Mouse (Mus musculus): ENCODE measurements around the gene Dis3. TPM values are rescaled to one million over a fixed set of nuclear protein-coding genes. Genes with fewer than 3 reads are reported as not detected.
A peak's percentile ranks its signal among the peaks of the same experiment; 100 is the strongest.

The Dis3 gene
- polyA plus RNA-seq (2014; fragmentation: Nextera tagmentation; extraction: Ambion mirVana) = 46.1 and 50.2 TPM in 2 replicates

GRCm38 (mm10) chr14:99099267-99099966 is at the start of gene Dis3, which contains the start of gene Pibf1:
Gene Dis3 (minus strand): TSS chr14:99099770.
Gene Pibf1 (plus strand): TSS chr14:99099424.
- H3K36me3 ChIP-seq (ENCODE audit: control insufficient read depth, insufficient read depth, low read length) = no peaks in the 10 kb centered on the region; the same call in 1 of the 2 replicates
- H3K9me3 ChIP-seq (ENCODE audit: control insufficient read depth, low read length) = no peaks in the 10 kb centered on the region
- peak within 1 kb of the TSS; percentile 78 for H3K4me3 ChIP-seq (ENCODE audit: low read depth, low read length)
- H3K4me1 ChIP-seq (replicated peaks; ENCODE audit: control insufficient read depth, insufficient read depth, low read length) = peaks cover 5% of the 10 kb centered on the region; the same call in 1 of the 2 replicates
- ATAC-seq (replicated peaks; ENCODE audit: low FRiP score) (peak; percentile 100), DNase-seq (ENCODE audit: low spot score) (peak; percentile 99)
- H3K27me3 ChIP-seq (ENCODE audit: control insufficient read depth, insufficient read depth, low read length) = no peaks in the 10 kb centered on the region
- peak within 1 kb of the TSS; percentile 68 for H3K4me2 ChIP-seq (ENCODE audit: low read depth, low read length, severe bottlenecking)
- H3K9ac ChIP-seq (ENCODE audit: low read length) = peak within 1 kb of the TSS; percentile 87
- H3K27ac ChIP-seq (ENCODE audit: low read depth, low read length) = peak within 1 kb of the TSS; percentile 19; the same call in 1 of the 2 replicates
- WGBS = under 1% methylated on average over 73 of the region's 73 CpGs

GRCm38 (mm10) chr14:99146841-99147240 is 47.3 kb upstream of the Dis3 start:
- Histone ChIP-seq H3K4me3 (ENCODE audit: low read depth, low read length) (no peak overlapping the region), H3K27me3 (ENCODE audit: control insufficient read depth, insufficient read depth, low read length) (no peaks in the 10 kb centered on the region), H3K9me3 (ENCODE audit: control insufficient read depth, low read length) (no peaks in the 10 kb centered on the region), H3K9ac (ENCODE audit: low read length) (no peak overlapping the region), H3K36me3 (ENCODE audit: control insufficient read depth, insufficient read depth, low read length) (no peaks in the 10 kb centered on the region), H3K4me1 (replicated peaks; ENCODE audit: control insufficient read depth, insufficient read depth, low read length) (no peaks in the 10 kb centered on the region; the same call in 1 of the 2 replicates), H3K27ac (ENCODE audit: low read depth, low read length) (no peak overlapping the region), H3K4me2 (ENCODE audit: low read depth, low read length, severe bottlenecking) (no peak overlapping the region)
- ATAC-seq (replicated peaks; ENCODE audit: low FRiP score) (no peak), DNase-seq (ENCODE audit: low spot score) (no peak)
- 65% methylated on average over 1 of the region's 1 CpGs for whole genome bisulfite sequencing

GRCm38 (mm10) chr14:99141786-99142633 is 42.4 kb upstream of the Dis3 start:
- H3K9ac ChIP-seq (ENCODE audit: low read length) = no peak overlapping the region
- DNase-seq (ENCODE audit: low spot score) (peak; percentile 92), ATAC-seq (replicated peaks; ENCODE audit: low FRiP score) (peak; percentile 91)
- H3K27ac ChIP-seq (ENCODE audit: low read depth, low read length) = no peak overlapping the region
- no peaks in the 10 kb centered on the region for H3K36me3 ChIP-seq (ENCODE audit: control insufficient read depth, insufficient read depth, low read length)
- no peaks in the 10 kb centered on the region for H3K9me3 ChIP-seq (ENCODE audit: control insufficient read depth, low read length)
- H3K4me3 ChIP-seq (ENCODE audit: low read depth, low read length) = no peak overlapping the region
- 18% methylated on average over 15 of the region's 15 CpGs for WGBS
- no peaks in the 10 kb centered on the region for H3K27me3 ChIP-seq (ENCODE audit: control insufficient read depth, insufficient read depth, low read length)
- no peak overlapping the region for H3K4me2 ChIP-seq (ENCODE audit: low read depth, low read length, severe bottlenecking)
- H3K4me1 ChIP-seq (replicated peaks; ENCODE audit: control insufficient read depth, insufficient read depth, low read length) = no peaks in the 10 kb centered on the region

- no peak for ATAC-seq (replicated peaks; ENCODE audit: low FRiP score)
- no peak overlapping the region for H3K27ac ChIP-seq (ENCODE audit: low read depth, low read length)
- H3K4me3 ChIP-seq (ENCODE audit: low read depth, low read length) = no peak overlapping the region
- H3K9ac ChIP-seq (ENCODE audit: low read length) = no peak overlapping the region
- no peaks in the 10 kb centered on the region for H3K27me3 ChIP-seq (ENCODE audit: control insufficient read depth, insufficient read depth, low read length)
- no peaks in the 10 kb centered on the region for H3K4me1 ChIP-seq (replicated peaks; ENCODE audit: control insufficient read depth, insufficient read depth, low read length)
- WGBS = 95% methylated on average over 2 of the region's 2 CpGs
- H3K9me3 ChIP-seq (ENCODE audit: control insufficient read depth, low read length) = no peaks in the 10 kb centered on the region
- no peak overlapping the region for H3K4me2 ChIP-seq (ENCODE audit: low read depth, low read length, severe bottlenecking)
- H3K36me3 ChIP-seq (ENCODE audit: control insufficient read depth, insufficient read depth, low read length) = no peaks in the 10 kb centered on the region; the same call in 1 of the 2 replicates
- DNase-seq (ENCODE audit: low spot score) = no peak
These were observed 40.5 kb upstream of the Dis3 start for GRCm38 (mm10) chr14:99140036-99140435.

- H3K4me1 ChIP-seq (replicated peaks; ENCODE audit: control insufficient read depth, insufficient read depth, low read length) = no peaks in the 10 kb centered on the region
- H3K27me3 ChIP-seq (ENCODE audit: control insufficient read depth, insufficient read depth, low read length) = no peaks in the 10 kb centered on the region
- H3K9me3 ChIP-seq (ENCODE audit: control insufficient read depth, low read length) = no peaks in the 10 kb centered on the region
- H3K27ac ChIP-seq (ENCODE audit: low read depth, low read length) = no peak overlapping the region
- 94% methylated on average over 16 of the region's 16 CpGs for WGBS
- H3K4me2 ChIP-seq (ENCODE audit: low read depth, low read length, severe bottlenecking) = no peak overlapping the region
- no peak overlapping the region for H3K4me3 ChIP-seq (ENCODE audit: low read depth, low read length)
- H3K9ac ChIP-seq (ENCODE audit: low read length) = no peak overlapping the region
- DNase-seq (ENCODE audit: low spot score) = no peak
- no peak for ATAC-seq (replicated peaks; ENCODE audit: low FRiP score)
- H3K36me3 ChIP-seq (ENCODE audit: control insufficient read depth, insufficient read depth, low read length) = no peaks in the 10 kb centered on the region; the same call in 1 of the 2 replicates
These were observed 36.7 kb upstream of the Dis3 start for GRCm38 (mm10) chr14:99136297-99136696.

- Histone ChIP-seq H3K4me1 (replicated peaks; ENCODE audit: control insufficient read depth, insufficient read depth, low read length) (no peaks in the 10 kb centered on the region), H3K9ac (ENCODE audit: low read length) (no peak overlapping the region), H3K36me3 (ENCODE audit: control insufficient read depth, insufficient read depth, low read length) (no peaks in the 10 kb centered on the region; the same call in 1 of the 2 replicates), H3K27ac (ENCODE audit: low read depth, low read length) (no peak overlapping the region), H3K4me3 (ENCODE audit: low read depth, low read length) (no peak overlapping the region), H3K27me3 (ENCODE audit: control insufficient read depth, insufficient read depth, low read length) (no peaks in the 10 kb centered on the region), H3K9me3 (ENCODE audit: control insufficient read depth, low read length) (no peaks in the 10 kb centered on the region), H3K4me2 (ENCODE audit: low read depth, low read length, severe bottlenecking) (no peak overlapping the region)
- 93% methylated on average over 9 of the region's 9 CpGs for WGBS
- DNase-seq (ENCODE audit: low spot score) (no peak), ATAC-seq (replicated peaks; ENCODE audit: low FRiP score) (no peak)
These were observed 36.2 kb upstream of the Dis3 start for GRCm38 (mm10) chr14:99135761-99136160.

GRCm38 (mm10) chr14:99134048-99134447 is 34.5 kb upstream of the Dis3 start:
- Histone ChIP-seq H3K4me3 (ENCODE audit: low read depth, low read length) (no peak overlapping the region), H3K4me2 (ENCODE audit: low read depth, low read length, severe bottlenecking) (no peak overlapping the region), H3K9me3 (ENCODE audit: control insufficient read depth, low read length) (no peaks in the 10 kb centered on the region), H3K27me3 (ENCODE audit: control insufficient read depth, insufficient read depth, low read length) (no peaks in the 10 kb centered on the region), H3K4me1 (replicated peaks; ENCODE audit: control insufficient read depth, insufficient read depth, low read length) (no peaks in the 10 kb centered on the region), H3K9ac (ENCODE audit: low read length) (no peak overlapping the region), H3K36me3 (ENCODE audit: control insufficient read depth, insufficient read depth, low read length) (no peaks in the 10 kb centered on the region; the same call in 1 of the 2 replicates), H3K27ac (ENCODE audit: low read depth, low read length) (no peak overlapping the region)
- ATAC-seq (replicated peaks; ENCODE audit: low FRiP score) (no peak), DNase-seq (ENCODE audit: low spot score) (no peak)
- WGBS = 96% methylated on average over 2 of the region's 2 CpGs

GRCm38 (mm10) chr14:99129050-99129449 is 29.5 kb upstream of the Dis3 start:
- Histone ChIP-seq H3K27ac (ENCODE audit: low read depth, low read length) (no peak overlapping the region), H3K27me3 (ENCODE audit: control insufficient read depth, insufficient read depth, low read length) (no peaks in the 10 kb centered on the region), H3K4me2 (ENCODE audit: low read depth, low read length, severe bottlenecking) (no peak overlapping the region), H3K36me3 (ENCODE audit: control insufficient read depth, insufficient read depth, low read length) (no peaks in the 10 kb centered on the region), H3K9me3 (ENCODE audit: control insufficient read depth, low read length) (no peaks in the 10 kb centered on the region), H3K4me1 (replicated peaks; ENCODE audit: control insufficient read depth, insufficient read depth, low read length) (no peaks in the 10 kb centered on the region), H3K9ac (ENCODE audit: low read length) (no peak overlapping the region), H3K4me3 (ENCODE audit: low read depth, low read length) (no peak overlapping the region)
- DNase-seq (ENCODE audit: low spot score) = no peak
- no peak for ATAC-seq (replicated peaks; ENCODE audit: low FRiP score)
- WGBS = 92% methylated on average over 2 of the region's 2 CpGs

All from forebrain, embryonic 11.5 days (tissue).